Mouse (Mus musculus): Measurements from ENCODE around the gene Ap1g2. TPM values are rescaled to one million over a fixed set of nuclear protein-coding genes. Genes with fewer than 3 reads are reported as not detected.

The Ap1g2 gene
- polyA plus RNA-seq, 1 experiment from 2014 or later, result 15.3 TPM

DNA sequence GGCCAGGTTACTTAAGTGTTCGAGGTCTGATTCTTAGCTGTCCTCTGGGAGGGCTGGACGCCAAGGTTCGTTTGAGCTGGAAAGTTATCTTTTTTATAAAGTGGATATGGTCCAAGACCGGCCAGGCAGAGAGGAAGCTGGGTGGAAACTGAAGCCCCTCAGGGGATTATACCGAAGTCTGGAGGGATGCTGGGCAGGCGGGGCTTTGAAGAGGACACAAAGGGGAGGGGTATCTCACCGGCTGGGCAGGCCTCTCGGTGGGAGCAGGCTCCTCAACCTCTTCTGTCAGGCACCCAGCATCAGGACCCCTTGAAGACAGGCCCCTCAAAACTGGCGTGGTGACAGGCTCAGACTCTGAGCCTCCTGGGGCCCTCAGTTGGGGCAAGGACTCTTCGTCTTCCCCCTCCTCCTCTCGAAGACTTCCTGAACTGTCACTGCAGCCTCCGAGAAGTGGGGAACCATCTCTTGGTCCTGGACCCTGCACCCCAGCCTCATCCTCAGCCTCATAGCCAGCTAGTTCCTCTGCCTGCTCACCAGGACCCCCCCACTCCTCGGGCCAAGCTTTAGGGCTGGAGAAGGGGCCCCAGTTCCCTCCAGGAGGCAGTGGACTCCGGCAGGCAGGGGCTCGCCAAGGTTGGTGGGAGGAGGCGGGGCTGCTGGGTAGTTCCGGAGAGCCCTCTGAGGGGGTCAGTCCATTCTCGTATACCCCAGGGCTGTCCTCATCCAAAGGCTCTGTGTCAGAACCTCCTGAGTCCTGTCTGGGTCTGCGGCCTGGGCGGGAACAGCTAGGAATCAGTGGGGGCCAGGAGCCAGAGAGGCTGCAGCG lies 2.9 kb upstream of the Ap1g2 start:
- no peak overlapping the region for H3K9ac ChIP-seq (ENCODE audit: low read depth, low read length)
- no peaks in the 10 kb centered on the region for H3K36me3 ChIP-seq (ENCODE audit: control insufficient read depth, insufficient read depth, low read length)
- H3K4me1 ChIP-seq (ENCODE audit: control insufficient read depth, insufficient read depth, low read length), result peaks cover 25% of the 10 kb centered on the region
- no peaks in the 10 kb centered on the region for H3K9me3 ChIP-seq (ENCODE audit: control insufficient read depth, low read length)
- 9% methylated on average over 17 of the region's 21 CpGs for WGBS
- H3K27me3 ChIP-seq (replicated peaks; ENCODE audit: control insufficient read depth, insufficient read depth, low read length), result peaks cover 18% of the 10 kb centered on the region
- H3K4me3 ChIP-seq (ENCODE audit: low read depth, low read length), result no peak overlapping the region
- DNase-seq (ENCODE audit: low spot score), result peak; percentile 62
- peak overlapping the region; percentile 18; the same call in 1 of the 2 replicates for H3K4me2 ChIP-seq (ENCODE audit: low read depth, low read length)
- no peak overlapping the region for H3K27ac ChIP-seq (replicated peaks; ENCODE audit: low read depth, low read length)
- no peak for ATAC-seq (ENCODE audit: low read depth)

DNA sequence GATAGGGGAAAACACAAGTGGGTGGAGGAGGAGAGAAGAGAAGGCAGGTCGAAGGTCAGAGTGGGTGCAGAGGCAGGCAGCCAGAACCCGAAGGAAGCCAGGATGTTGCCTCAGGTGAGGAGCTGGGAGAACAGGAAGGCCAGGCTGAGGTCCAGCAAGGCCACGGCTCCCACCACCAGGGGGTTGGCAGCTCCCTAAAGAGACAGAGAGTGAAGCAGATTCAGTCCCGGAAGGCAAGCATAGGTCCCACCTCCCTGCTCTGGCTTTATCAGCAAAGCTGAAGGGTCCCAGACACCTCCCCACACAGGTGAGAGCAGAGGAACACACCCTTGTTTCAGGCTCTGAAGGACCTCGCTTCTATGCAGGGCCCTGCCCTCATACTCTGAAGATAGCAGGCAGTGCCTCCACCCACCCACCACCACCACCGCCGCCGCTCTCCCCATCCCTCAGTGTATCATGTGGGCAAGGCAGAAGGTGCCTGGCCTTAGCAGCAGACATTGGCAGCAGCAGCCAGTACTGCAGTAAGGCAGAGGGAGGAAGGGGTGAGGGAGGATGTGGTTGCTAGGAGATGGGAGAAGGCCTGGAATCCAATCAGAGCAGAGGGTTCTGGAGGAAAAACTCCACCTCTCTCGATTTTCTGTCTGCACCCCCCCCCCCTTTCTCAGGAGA lies 1.9 kb upstream of the Ap1g2 start:
- DNase-seq (ENCODE audit: low spot score) (peak; percentile 62), ATAC-seq (ENCODE audit: low read depth) (peak; percentile 42; the same call in 1 of the 2 replicates)
- Histone ChIP-seq H3K36me3 (ENCODE audit: control insufficient read depth, insufficient read depth, low read length) (no peaks in the 10 kb centered on the region), H3K4me1 (ENCODE audit: control insufficient read depth, insufficient read depth, low read length) (peaks cover 19% of the 10 kb centered on the region), H3K27me3 (replicated peaks; ENCODE audit: control insufficient read depth, insufficient read depth, low read length) (peaks cover 9% of the 10 kb centered on the region), H3K9ac (ENCODE audit: low read depth, low read length) (no peak overlapping the region), H3K4me2 (ENCODE audit: low read depth, low read length) (no peak overlapping the region), H3K4me3 (ENCODE audit: low read depth, low read length) (no peak overlapping the region), H3K27ac (replicated peaks; ENCODE audit: low read depth, low read length) (no peak overlapping the region; the same call in 1 of the 2 replicates), H3K9me3 (ENCODE audit: control insufficient read depth, low read length) (no peaks in the 10 kb centered on the region)
- WGBS, result 48% methylated on average over 9 of the region's 9 CpGs

DNA sequence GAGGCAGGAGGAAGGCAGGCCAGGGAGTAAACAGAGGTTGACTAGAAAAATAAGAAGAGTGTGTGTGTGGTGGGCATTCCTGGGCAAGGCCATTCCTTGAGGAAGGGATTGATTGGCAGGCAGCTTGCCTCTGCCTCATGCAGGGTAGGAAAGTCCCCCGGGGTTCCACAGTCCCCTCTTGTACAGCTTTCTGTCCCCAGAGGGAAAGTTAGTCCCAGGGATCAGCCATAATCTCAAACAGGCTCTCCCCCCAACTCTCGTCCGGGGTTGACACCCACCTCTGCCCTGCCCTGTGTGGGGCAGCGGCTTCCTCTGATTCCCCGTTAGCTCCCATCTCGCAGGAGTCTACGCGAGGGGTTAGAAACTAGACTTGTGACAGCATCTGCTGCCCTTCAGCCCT lies 597 bp upstream of the Ap1g2 start:
- Histone ChIP-seq H3K27me3 (replicated peaks; ENCODE audit: control insufficient read depth, insufficient read depth, low read length) (no peaks in the 10 kb centered on the region; the same call in 1 of the 2 replicates), H3K9ac (ENCODE audit: low read depth, low read length) (0 out of 2 replicates have a peak overlapping the region, but pooled peaks have one; percentile 14), H3K4me3 (ENCODE audit: low read depth, low read length) (no peak overlapping the region), H3K9me3 (ENCODE audit: control insufficient read depth, low read length) (no peaks in the 10 kb centered on the region), H3K4me2 (ENCODE audit: low read depth, low read length) (no peak overlapping the region), H3K4me1 (ENCODE audit: control insufficient read depth, insufficient read depth, low read length) (peaks cover 19% of the 10 kb centered on the region), H3K36me3 (ENCODE audit: control insufficient read depth, insufficient read depth, low read length) (no peaks in the 10 kb centered on the region), H3K27ac (replicated peaks; ENCODE audit: low read depth, low read length) (no peak overlapping the region)
- ATAC-seq (ENCODE audit: low read depth), result no peak
- 62% methylated on average over 8 of the region's 8 CpGs for WGBS
- no peak for DNase-seq (ENCODE audit: low spot score)

DNA sequence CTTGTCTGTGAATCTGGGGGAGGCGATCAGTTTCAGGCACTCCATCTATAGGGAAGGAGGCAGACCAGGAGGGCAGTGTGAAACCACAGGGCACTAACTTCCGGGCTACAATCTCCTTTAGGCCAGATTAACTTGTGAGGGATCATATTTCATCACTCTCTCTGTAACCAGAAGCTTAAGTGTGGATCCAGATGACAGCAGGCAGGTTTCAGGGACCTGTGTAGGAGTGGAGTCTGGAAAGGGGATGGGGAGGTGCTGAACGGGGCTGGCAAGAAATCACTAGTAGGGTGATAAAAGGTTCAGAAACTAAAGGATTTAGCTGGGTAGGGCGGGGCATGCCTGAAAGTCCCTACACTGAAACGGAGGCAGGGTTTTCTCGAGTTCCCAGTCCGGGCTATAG lies 1.0 kb downstream of the Ap1g2 start:
- H3K27me3 ChIP-seq (replicated peaks; ENCODE audit: control insufficient read depth, insufficient read depth, low read length), result no peaks in the 10 kb centered on the region; the same call in 1 of the 2 replicates
- H3K4me1 ChIP-seq (ENCODE audit: control insufficient read depth, insufficient read depth, low read length), result peaks cover 19% of the 10 kb centered on the region
- peak; percentile 64 for DNase-seq (ENCODE audit: low spot score)
- peak overlapping the region; percentile 99 for H3K4me2 ChIP-seq (ENCODE audit: low read depth, low read length)
- peak overlapping the region; percentile 78 for H3K9ac ChIP-seq (ENCODE audit: low read depth, low read length)
- under 1% methylated on average over 7 of the region's 7 CpGs for WGBS
- peak overlapping the region; percentile 49 for H3K4me3 ChIP-seq (ENCODE audit: low read depth, low read length)
- H3K27ac ChIP-seq (replicated peaks; ENCODE audit: low read depth, low read length), result peak overlapping the region; percentile 80; the same call in 1 of the 2 replicates
- peaks cover 6% of the 10 kb centered on the region; the same call in 1 of the 2 replicates for H3K36me3 ChIP-seq (ENCODE audit: control insufficient read depth, insufficient read depth, low read length)
- peak; percentile 41 for ATAC-seq (ENCODE audit: low read depth)
- no peaks in the 10 kb centered on the region for H3K9me3 ChIP-seq (ENCODE audit: control insufficient read depth, low read length)

DNA sequence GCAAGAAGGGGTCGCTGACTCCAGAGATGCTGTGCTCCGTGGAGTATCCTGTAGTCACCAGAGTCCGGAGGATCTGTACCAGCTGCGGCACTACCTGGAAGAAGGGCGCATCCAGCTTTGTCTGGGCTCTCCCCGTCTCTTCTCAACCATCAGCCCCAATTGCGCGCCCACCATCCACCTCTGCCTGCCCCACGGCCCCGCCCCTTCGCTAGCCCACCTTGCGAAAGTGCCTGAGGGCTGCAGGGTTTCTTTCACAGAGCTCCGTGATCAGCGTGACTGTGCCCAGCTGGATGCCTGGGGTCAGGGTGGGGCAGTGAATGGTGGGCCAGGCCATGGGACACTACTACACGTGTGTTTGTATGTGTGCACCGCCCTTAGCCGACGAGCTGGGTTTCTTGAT lies 2.0 kb downstream of the Ap1g2 start:
- no peaks in the 10 kb centered on the region for H3K27me3 ChIP-seq (replicated peaks; ENCODE audit: control insufficient read depth, insufficient read depth, low read length)
- ATAC-seq (ENCODE audit: low read depth) (no peak), DNase-seq (ENCODE audit: low spot score) (no peak)
- H3K4me3 ChIP-seq (ENCODE audit: low read depth, low read length), result no peak overlapping the region
- H3K4me1 ChIP-seq (ENCODE audit: control insufficient read depth, insufficient read depth, low read length), result peaks cover 17% of the 10 kb centered on the region
- peaks cover 6% of the 10 kb centered on the region; the same call in 1 of the 2 replicates for H3K36me3 ChIP-seq (ENCODE audit: control insufficient read depth, insufficient read depth, low read length)
- H3K9ac ChIP-seq (ENCODE audit: low read depth, low read length), result no peak overlapping the region
- H3K27ac ChIP-seq (replicated peaks; ENCODE audit: low read depth, low read length), result no peak overlapping the region
- no peaks in the 10 kb centered on the region for H3K9me3 ChIP-seq (ENCODE audit: control insufficient read depth, low read length)
- H3K4me2 ChIP-seq (ENCODE audit: low read depth, low read length), result no peak overlapping the region
- WGBS, result 78% methylated on average over 18 of the region's 18 CpGs

DNA sequence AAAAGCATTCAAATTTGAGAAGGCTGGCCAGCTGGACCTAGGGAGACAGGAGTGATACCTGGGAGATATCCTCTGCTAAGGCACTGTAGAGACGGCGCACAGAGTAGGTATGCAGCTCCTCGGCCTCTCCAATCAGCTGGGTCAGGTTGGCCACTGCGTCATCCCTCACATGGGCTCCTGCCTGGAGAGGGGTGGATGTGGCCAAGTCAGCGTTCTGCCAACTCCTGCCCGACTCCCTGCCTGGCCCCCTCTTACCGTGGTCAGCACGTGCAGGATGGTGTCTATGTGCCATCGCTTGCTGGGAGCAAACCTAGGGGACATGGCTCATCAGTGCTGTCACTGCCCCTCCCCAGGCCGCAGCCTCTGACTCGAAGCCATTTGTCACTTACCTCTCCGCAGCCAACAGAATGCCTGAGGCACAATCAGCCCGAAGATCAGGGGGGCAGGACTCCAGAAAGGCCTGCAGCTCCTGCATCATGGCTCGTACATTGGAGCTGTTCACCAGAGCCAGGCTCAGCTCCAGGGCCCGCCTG lies 4.1 kb downstream of the Ap1g2 start:
- H3K36me3 ChIP-seq (ENCODE audit: control insufficient read depth, insufficient read depth, low read length), result peaks cover 11% of the 10 kb centered on the region; the same call in 1 of the 2 replicates
- H3K4me3 ChIP-seq (ENCODE audit: low read depth, low read length), result no peak overlapping the region
- no peaks in the 10 kb centered on the region for H3K27me3 ChIP-seq (replicated peaks; ENCODE audit: control insufficient read depth, insufficient read depth, low read length)
- H3K27ac ChIP-seq (replicated peaks; ENCODE audit: low read depth, low read length), result no peak overlapping the region
- H3K4me1 ChIP-seq (ENCODE audit: control insufficient read depth, insufficient read depth, low read length), result peaks cover 12% of the 10 kb centered on the region
- no peak overlapping the region for H3K9ac ChIP-seq (ENCODE audit: low read depth, low read length)
- DNase-seq (ENCODE audit: low spot score) (no peak), ATAC-seq (ENCODE audit: low read depth) (no peak)
- 78% methylated on average over 15 of the region's 15 CpGs for WGBS
- no peak overlapping the region for H3K4me2 ChIP-seq (ENCODE audit: low read depth, low read length)
- no peaks in the 10 kb centered on the region for H3K9me3 ChIP-seq (ENCODE audit: control insufficient read depth, low read length)

DNA sequence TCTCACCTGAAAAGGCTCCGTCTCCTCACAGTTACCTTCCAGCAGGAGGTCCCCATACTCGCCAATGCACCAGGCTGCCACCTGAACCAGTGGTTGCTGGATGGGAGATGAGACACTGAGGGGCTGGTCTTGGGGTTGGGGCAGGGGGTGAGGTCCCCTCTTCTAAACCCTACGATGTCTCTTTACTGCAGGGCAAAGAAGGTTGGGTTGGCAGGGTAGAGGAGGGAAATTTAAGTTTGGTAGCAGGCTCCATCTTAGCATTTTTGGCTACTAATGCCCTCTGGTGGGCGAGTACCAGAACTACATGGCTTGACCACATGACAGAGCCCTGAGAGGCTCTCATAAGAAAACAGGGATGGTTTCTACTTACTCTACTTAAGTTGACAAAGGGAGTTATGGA lies 4.8 kb downstream of the Ap1g2 start:
- Histone ChIP-seq H3K9me3 (ENCODE audit: control insufficient read depth, low read length) (no peaks in the 10 kb centered on the region), H3K27me3 (replicated peaks; ENCODE audit: control insufficient read depth, insufficient read depth, low read length) (no peaks in the 10 kb centered on the region), H3K27ac (replicated peaks; ENCODE audit: low read depth, low read length) (no peak overlapping the region), H3K4me1 (ENCODE audit: control insufficient read depth, insufficient read depth, low read length) (peaks cover 15% of the 10 kb centered on the region), H3K4me2 (ENCODE audit: low read depth, low read length) (no peak overlapping the region), H3K36me3 (ENCODE audit: control insufficient read depth, insufficient read depth, low read length) (peaks cover 17% of the 10 kb centered on the region; the same call in 1 of the 2 replicates), H3K4me3 (ENCODE audit: low read depth, low read length) (no peak overlapping the region), H3K9ac (ENCODE audit: low read depth, low read length) (no peak overlapping the region)
- 45% methylated on average over 4 of the region's 4 CpGs for WGBS
- DNase-seq (ENCODE audit: low spot score) (peak; percentile 53), ATAC-seq (ENCODE audit: low read depth) (no peak)

DNA sequence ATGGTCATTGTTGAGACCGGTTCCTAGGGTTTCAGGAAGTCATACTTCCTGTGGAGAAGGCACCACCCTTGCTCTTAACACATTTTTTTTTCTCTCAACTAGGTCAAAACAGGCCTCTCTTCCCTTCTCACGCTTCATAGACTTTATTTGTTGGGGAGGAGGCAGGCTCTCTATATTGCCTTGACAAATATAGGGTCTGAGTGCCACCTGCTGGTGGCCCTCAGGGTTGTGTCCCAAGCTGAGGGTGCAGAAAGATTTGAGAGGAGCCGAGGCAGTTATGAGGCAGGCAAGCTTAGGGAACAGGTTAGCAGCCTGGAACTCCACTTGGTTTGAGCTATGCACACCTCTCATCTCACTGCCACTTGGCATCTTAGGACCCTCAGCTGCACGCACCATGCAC lies 8.3 kb downstream of the Ap1g2 start:
- peaks cover 17% of the 10 kb centered on the region; the same call in 1 of the 2 replicates for H3K36me3 ChIP-seq (ENCODE audit: control insufficient read depth, insufficient read depth, low read length)
- WGBS, result 62% methylated on average over 4 of the region's 4 CpGs
- H3K9ac ChIP-seq (ENCODE audit: low read depth, low read length), result no peak overlapping the region
- no peak overlapping the region for H3K4me2 ChIP-seq (ENCODE audit: low read depth, low read length)
- peaks cover 13% of the 10 kb centered on the region for H3K4me1 ChIP-seq (ENCODE audit: control insufficient read depth, insufficient read depth, low read length)
- H3K9me3 ChIP-seq (ENCODE audit: control insufficient read depth, low read length), result no peaks in the 10 kb centered on the region
- ATAC-seq (ENCODE audit: low read depth), result no peak
- no peaks in the 10 kb centered on the region for H3K27me3 ChIP-seq (replicated peaks; ENCODE audit: control insufficient read depth, insufficient read depth, low read length)
- no peak overlapping the region for H3K4me3 ChIP-seq (ENCODE audit: low read depth, low read length)
- no peak overlapping the region for H3K27ac ChIP-seq (replicated peaks; ENCODE audit: low read depth, low read length)
- DNase-seq (ENCODE audit: low spot score), result peak; percentile 57
